Mouse (Mus musculus): ENCODE results near the gene Fmnl2. TPM values are rescaled to one million over a fixed set of nuclear protein-coding genes. Genes with fewer than 3 reads are reported as not detected.

The Fmnl2 gene
- total and polyA plus RNA-seq, 2 experiments: 0.94 to 4.4 TPM

DNA sequence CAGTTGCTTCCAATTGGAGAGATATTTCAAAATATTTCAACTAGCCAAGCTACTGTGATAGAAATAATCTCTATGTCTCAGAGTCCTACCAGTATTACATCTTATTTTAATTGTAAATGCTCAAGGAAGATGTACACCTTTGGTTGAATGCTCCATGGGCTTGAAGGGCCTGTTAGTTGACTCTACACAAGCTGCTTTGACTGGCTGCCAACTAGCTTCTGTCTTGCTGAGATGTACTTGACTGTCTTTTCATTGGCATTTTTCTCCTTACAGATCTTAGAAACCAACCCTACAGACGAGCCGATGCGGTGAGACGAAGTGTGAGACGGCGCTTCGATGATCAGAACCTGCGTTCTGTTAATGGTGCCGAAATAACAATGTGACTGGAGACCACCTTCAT, 273.9 kb downstream of the Fmnl2 start:
- Histone ChIP-seq H3K36me3 (ENCODE audit: control insufficient read depth, insufficient read depth, low read length) (peaks cover 16% of the 10 kb centered on the region; the same call in 1 of the 2 replicates), H3K4me1 (ENCODE audit: control insufficient read depth, insufficient read depth, low read length) (no peaks in the 10 kb centered on the region), H3K27ac (replicated peaks; ENCODE audit: insufficient read depth, low read depth, low read length) (no peak overlapping the region), H3K9ac (ENCODE audit: low read depth, low read length) (no peak overlapping the region), H3K4me3 (ENCODE audit: insufficient read depth, low read depth, low read length) (no peak overlapping the region), H3K79me2 (ENCODE audit: control insufficient read depth, insufficient read depth, low read length) (no peaks in the 10 kb centered on the region), H3K27me3 (ENCODE audit: control insufficient read depth, insufficient read depth, low read length) (no peaks in the 10 kb centered on the region)
- TF ChIP-seq POLR2A (IDR thresholded peaks at IDR 0.05; ENCODE audit: extremely low read depth, insufficient read depth, low read length) (no peak), CTCF (IDR thresholded peaks at IDR 0.05; ENCODE audit: low read depth, low read length) (no peak)
- WGBS: 96% methylated on average over 9 of the region's 9 CpGs
- no peak for DNase-seq (ENCODE audit: extremely low read depth, low read depth, low spot score)

DNA sequence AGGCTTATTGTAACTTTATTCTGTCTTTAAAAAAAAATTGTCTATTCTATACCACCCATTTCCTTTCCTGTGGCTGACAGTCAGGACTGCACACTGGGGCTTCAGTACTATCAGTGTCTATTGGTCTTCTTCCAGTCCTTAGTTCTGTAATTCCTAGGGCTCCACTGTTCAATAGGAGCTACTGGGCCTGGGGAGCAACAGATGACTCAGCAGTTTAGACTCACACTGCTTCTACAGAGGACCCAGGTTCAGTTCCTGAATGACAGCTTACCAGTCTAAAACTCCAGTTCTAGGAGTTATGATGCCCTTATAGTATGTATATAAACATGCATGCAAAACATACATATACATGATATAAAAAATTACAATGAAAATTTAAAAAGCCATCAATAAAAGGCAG, 289.2 kb downstream of the Fmnl2 start:
- peak; percentile 5 for DNase-seq (ENCODE audit: extremely low read depth, low read depth, low spot score)
- H3K36me3 ChIP-seq (ENCODE audit: control insufficient read depth, insufficient read depth, low read length): peaks cover 40% of the 10 kb centered on the region
- H3K27me3 ChIP-seq (ENCODE audit: control insufficient read depth, insufficient read depth, low read length): no peaks in the 10 kb centered on the region
- no peak overlapping the region for H3K4me3 ChIP-seq (ENCODE audit: insufficient read depth, low read depth, low read length)
- H3K27ac ChIP-seq (replicated peaks; ENCODE audit: insufficient read depth, low read depth, low read length): no peak overlapping the region
- no peak overlapping the region for H3K9ac ChIP-seq (ENCODE audit: low read depth, low read length)
- TF ChIP-seq POLR2A (IDR thresholded peaks at IDR 0.05; ENCODE audit: extremely low read depth, insufficient read depth, low read length) (no peak), CTCF (IDR thresholded peaks at IDR 0.05; ENCODE audit: low read depth, low read length) (no peak)
- H3K4me1 ChIP-seq (ENCODE audit: control insufficient read depth, insufficient read depth, low read length): no peaks in the 10 kb centered on the region
- no peaks in the 10 kb centered on the region for H3K79me2 ChIP-seq (ENCODE audit: control insufficient read depth, insufficient read depth, low read length)

DNA sequence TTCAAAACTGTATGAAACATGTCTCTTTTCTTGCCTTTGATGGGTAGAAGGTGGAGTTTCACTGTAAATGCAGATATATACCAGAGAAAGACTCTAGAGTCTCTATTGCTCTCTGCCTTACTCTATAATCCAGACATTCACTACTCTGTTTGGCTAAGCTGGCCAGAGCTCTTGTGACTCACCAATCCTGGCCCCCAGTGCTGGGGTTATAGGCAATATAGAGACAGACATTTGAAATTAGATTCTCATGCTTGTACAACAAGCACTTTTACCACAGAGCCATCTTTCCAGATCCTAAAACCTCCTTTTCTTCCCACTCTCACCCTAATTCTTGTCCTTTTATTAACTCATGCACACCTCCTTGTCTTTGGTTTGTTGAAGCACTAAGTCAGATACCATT, 316.3 kb downstream of the Fmnl2 start:
- peaks cover 2% of the 10 kb centered on the region; the same call in 1 of the 2 replicates for H3K4me1 ChIP-seq (ENCODE audit: control insufficient read depth, insufficient read depth, low read length)
- H3K36me3 ChIP-seq (ENCODE audit: control insufficient read depth, insufficient read depth, low read length): peaks cover 15% of the 10 kb centered on the region
- TF ChIP-seq CTCF (IDR thresholded peaks at IDR 0.05; ENCODE audit: low read depth, low read length) (no peak), POLR2A (IDR thresholded peaks at IDR 0.05; ENCODE audit: extremely low read depth, insufficient read depth, low read length) (no peak)

DNA sequence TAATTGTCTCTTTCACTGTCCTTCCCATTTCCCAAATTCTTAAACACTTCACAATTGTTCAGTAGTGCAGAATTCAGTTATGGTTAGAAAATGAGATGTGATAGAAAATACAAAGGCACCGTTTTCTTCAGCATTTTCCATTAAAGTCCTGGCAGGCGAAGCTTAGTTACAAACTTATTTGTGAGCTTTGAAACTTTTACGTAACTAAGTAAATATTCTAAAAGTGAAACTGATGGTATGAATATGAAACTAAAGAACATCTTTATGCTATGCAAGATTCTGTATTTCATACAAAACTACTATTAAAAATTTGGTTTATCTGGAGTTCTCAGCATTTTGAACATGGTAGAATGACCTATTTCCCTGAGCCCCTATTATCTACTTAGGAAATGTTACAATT, 321.3 kb downstream of the Fmnl2 start:
- Histone ChIP-seq H3K4me3 (ENCODE audit: insufficient read depth, low read depth, low read length) (peak overlapping the region; percentile 20; the same call in 1 of the 2 replicates), H3K36me3 (ENCODE audit: control insufficient read depth, insufficient read depth, low read length) (peaks cover 10% of the 10 kb centered on the region), H3K9ac (ENCODE audit: low read depth, low read length) (no peak overlapping the region), H3K27me3 (ENCODE audit: control insufficient read depth, insufficient read depth, low read length) (no peaks in the 10 kb centered on the region), H3K27ac (replicated peaks; ENCODE audit: insufficient read depth, low read depth, low read length) (no peak overlapping the region), H3K4me1 (ENCODE audit: control insufficient read depth, insufficient read depth, low read length) (peaks cover 5% of the 10 kb centered on the region), H3K79me2 (ENCODE audit: control insufficient read depth, insufficient read depth, low read length) (peaks cover 6% of the 10 kb centered on the region; the same call in 1 of the 2 replicates)
- TF ChIP-seq POLR2A (IDR thresholded peaks at IDR 0.05; ENCODE audit: extremely low read depth, insufficient read depth, low read length): no peak
- DNase-seq (ENCODE audit: extremely low read depth, low read depth, low spot score): peak; percentile 75
- WGBS: 6% methylated on average over 3 of the region's 3 CpGs

More for the DNA sequence above, 316.3 kb downstream of the Fmnl2 start:
- no peak for DNase-seq (ENCODE audit: extremely low read depth, low read depth, low spot score)
- Histone ChIP-seq H3K4me3 (ENCODE audit: insufficient read depth, low read depth, low read length) (no peak overlapping the region), H3K27ac (replicated peaks; ENCODE audit: insufficient read depth, low read depth, low read length) (no peak overlapping the region), H3K9ac (ENCODE audit: low read depth, low read length) (no peak overlapping the region), H3K79me2 (ENCODE audit: control insufficient read depth, insufficient read depth, low read length) (peaks cover 5% of the 10 kb centered on the region; the same call in 1 of the 2 replicates), H3K27me3 (ENCODE audit: control insufficient read depth, insufficient read depth, low read length) (no peaks in the 10 kb centered on the region)

DNA sequence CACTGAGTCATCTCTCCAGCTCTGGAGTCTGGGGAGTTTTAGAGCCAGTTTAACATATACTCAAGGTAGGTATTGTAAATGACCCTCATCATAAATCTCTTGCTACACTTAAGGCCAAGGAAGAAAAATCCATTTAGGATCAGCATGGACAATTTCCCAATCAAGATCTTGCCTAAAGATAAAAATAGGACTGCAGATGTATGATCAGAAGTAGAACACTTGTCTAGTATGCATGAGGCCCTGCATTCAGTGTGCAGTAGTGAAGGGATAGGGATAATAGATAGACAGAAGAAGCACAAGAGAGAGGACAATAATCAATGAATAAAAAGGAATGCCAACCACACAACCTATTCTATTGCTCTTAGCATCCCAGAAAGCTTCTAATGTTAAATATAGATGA, 322.2 kb downstream of the Fmnl2 start:
- Histone ChIP-seq H3K36me3 (ENCODE audit: control insufficient read depth, insufficient read depth, low read length) (peaks cover 4% of the 10 kb centered on the region), H3K27ac (replicated peaks; ENCODE audit: insufficient read depth, low read depth, low read length) (no peak overlapping the region), H3K4me3 (ENCODE audit: insufficient read depth, low read depth, low read length) (no peak overlapping the region), H3K27me3 (ENCODE audit: control insufficient read depth, insufficient read depth, low read length) (no peaks in the 10 kb centered on the region), H3K9ac (ENCODE audit: low read depth, low read length) (no peak overlapping the region), H3K79me2 (ENCODE audit: control insufficient read depth, insufficient read depth, low read length) (peaks cover 4% of the 10 kb centered on the region; the same call in 1 of the 2 replicates), H3K4me1 (ENCODE audit: control insufficient read depth, insufficient read depth, low read length) (peaks cover 5% of the 10 kb centered on the region)
- TF ChIP-seq CTCF (IDR thresholded peaks at IDR 0.05; ENCODE audit: low read depth, low read length) (no peak), POLR2A (IDR thresholded peaks at IDR 0.05; ENCODE audit: extremely low read depth, insufficient read depth, low read length) (no peak)
- peak; percentile 27 for DNase-seq (ENCODE audit: extremely low read depth, low read depth, low spot score)

Other genes starting within 250 kb of the Fmnl2 start
- 0.13 TPM in 1 of 2 replicates, not detected in the other for gene Cacnb4, start 181.0 kb upstream of the Fmnl2 start, total RNA-seq (2014; rRNA removed)
- 0.01 TPM in 1 of 2 replicates, not detected in the other for gene Cacnb4, start 181.0 kb upstream of the Fmnl2 start, polyA plus RNA-seq (2012; rRNA removed)
- gene Stam2, start 115.6 kb upstream of the Fmnl2 start, total RNA-seq (2014; rRNA removed): 6.1 and 6.4 TPM in 2 replicates
- gene Stam2, start 115.6 kb upstream of the Fmnl2 start, polyA plus RNA-seq (2012; rRNA removed): 3.3 and 3.8 TPM in 2 replicates

All from liver, adult 2 months (tissue).